Mouse (Mus musculus) hindbrain, embryonic 10.5 days (tissue): ENCODE measurements around the gene Gm49450. TPM values are rescaled to one million over a fixed set of nuclear protein-coding genes. Genes with fewer than 3 reads are reported as not detected.

Source experiments
- DNase-seq: peaks from one replicate; pipeline ENCODE4 v3.0.0-alpha.2; 2017; ENCODE audit warnings: low spot score
- H3K27ac ChIP-seq: fragments of 300-500 bp; sonication (generic); 2 replicates; pipeline ENCODE4 v1.5.1; 2016; ENCODE audit warnings: mild to moderate bottlenecking, moderate library complexity
- H3K27me3 ChIP-seq: fragments of 300-500 bp; sonication (generic); 2 replicates; pipeline ENCODE4 v1.6.1; 2016; ENCODE audit warnings: mild to moderate bottlenecking; ENCODE audit not compliant: poor library complexity, insufficient read depth, severe bottlenecking
- H3K36me3 ChIP-seq: fragments of 300-500 bp; sonication (generic); 2 replicates; pipeline ENCODE4 v1.6.1; 2016; ENCODE audit warnings: mild to moderate bottlenecking, moderate library complexity
- H3K4me1 ChIP-seq: fragments of 300-500 bp; sonication (generic); replicated peaks from 2 replicates; pipeline ENCODE4 v1.6.1; 2016; ENCODE audit warnings: mild to moderate bottlenecking
- H3K4me3 ChIP-seq: fragments of 300-500 bp; sonication (generic); 2 replicates; pipeline ENCODE4 v1.5.1; 2016; ENCODE audit warnings: mild to moderate bottlenecking, moderate library complexity
- H3K9me3 ChIP-seq: fragments of 300-500 bp; sonication (generic); 2 replicates; pipeline ENCODE4 v1.6.1; 2016; ENCODE audit warnings: mild to moderate bottlenecking, moderate library complexity
- WGBS: fragments of 180-500 bp; shearing (Covaris S2); methylation state at CpG from one replicate; pipeline ENCODE4 v1.1.7; 2016; 5-methylcytosine and 5-hydroxymethylcytosine counted together
- polyA plus RNA-seq: library from polyadenylated mRNA; unstranded; fragments of >200 nt; fragmentation: Nextera tagmentation; extraction: Ambion mirVana; gene quantifications from 2 replicates; pipeline ENCODE4 v1.2.1, GENCODE M21; 2016

Gene Gm49450
- polyA plus RNA-seq, 1 experiment from 2014 or later: not detected

- Histone ChIP-seq H3K27me3 (peaks cover 82% of the 10 kb centered on the region), H3K4me3 (peak overlapping the region; percentile 44), H3K9me3 (no peaks in the 10 kb centered on the region), H3K27ac (no peak overlapping the region), H3K4me1 (peaks cover 55% of the 10 kb centered on the region), H3K36me3 (peaks cover 5% of the 10 kb centered on the region; the same call in 1 of the 2 replicates)
- 1% methylated on average over 10 of the region's 10 CpGs for WGBS
- peak; percentile 17 for DNase-seq
These were observed 55.9 kb downstream of the Gm49450 start for GRCm38 (mm10) chr15:98897495-98897894.

GRCm38 (mm10) chr15:98895635-98896589 lies 57.4 kb downstream of the Gm49450 start:
- Histone ChIP-seq H3K27ac (peak overlapping the region; percentile 86), H3K4me3 (peak overlapping the region; percentile 58), H3K27me3 (peaks cover 98% of the 10 kb centered on the region), H3K4me1 (peaks cover 59% of the 10 kb centered on the region), H3K9me3 (no peaks in the 10 kb centered on the region), H3K36me3 (no peaks in the 10 kb centered on the region)
- under 1% methylated on average over 41 of the region's 41 CpGs for WGBS
- peak; percentile 78 for DNase-seq

GRCm38 (mm10) chr15:98894746-98895634 lies 58.4 kb downstream of the Gm49450 start:
- Histone ChIP-seq H3K4me1 (peaks cover 59% of the 10 kb centered on the region), H3K36me3 (no peaks in the 10 kb centered on the region), H3K27me3 (peaks cover 97% of the 10 kb centered on the region), H3K4me3 (peak overlapping the region; percentile 58), H3K9me3 (no peaks in the 10 kb centered on the region), H3K27ac (peak overlapping the region; percentile 86)
- DNase-seq: peak; percentile 49
- 2% methylated on average over 38 of the region's 38 CpGs for WGBS

- Histone ChIP-seq H3K9me3 (no peaks in the 10 kb centered on the region), H3K4me3 (peak within 1 kb of the TSS; percentile 58), H3K27me3 (peaks cover 88% of the 10 kb centered on the region), H3K36me3 (no peaks in the 10 kb centered on the region), H3K4me1 (peaks cover 59% of the 10 kb centered on the region), H3K27ac (peak within 1 kb of the TSS; percentile 86)
- DNase-seq: peak; percentile 60
- WGBS: under 1% methylated on average over 77 of the region's 77 CpGs
These were observed 59.2 kb downstream of the Gm49450 start, which contains the start of gene Rhebl1 for GRCm38 (mm10) chr15:98893940-98894745. Rhebl1 (minus strand) TSS chr15:98894540.

GRCm38 (mm10) chr15:98893036-98893435 lies 60.3 kb downstream of the Gm49450 start:
- DNase-seq: peak; percentile 8
- 38% methylated on average over 4 of the region's 4 CpGs for WGBS
- Histone ChIP-seq H3K36me3 (no peaks in the 10 kb centered on the region), H3K4me1 (peaks cover 53% of the 10 kb centered on the region), H3K9me3 (no peaks in the 10 kb centered on the region), H3K27me3 (peaks cover 85% of the 10 kb centered on the region), H3K4me3 (no peak overlapping the region; the same call in 1 of the 2 replicates), H3K27ac (no peak overlapping the region)

- no peak overlapping the region for H3K4me3 ChIP-seq
- no peaks in the 10 kb centered on the region for H3K36me3 ChIP-seq
- H3K27ac ChIP-seq: no peak overlapping the region
- peaks cover 75% of the 10 kb centered on the region for H3K27me3 ChIP-seq
- H3K9me3 ChIP-seq: no peaks in the 10 kb centered on the region
- peak; percentile 58 for DNase-seq
- peaks cover 44% of the 10 kb centered on the region for H3K4me1 ChIP-seq
- WGBS: 45% methylated on average over 6 of the region's 6 CpGs
These were observed 61.3 kb downstream of the Gm49450 start for GRCm38 (mm10) chr15:98891907-98892606.

- Histone ChIP-seq H3K4me3 (peak overlapping the region; percentile 32), H3K36me3 (no peaks in the 10 kb centered on the region), H3K27me3 (peaks cover 67% of the 10 kb centered on the region), H3K27ac (no peak overlapping the region), H3K4me1 (peaks cover 37% of the 10 kb centered on the region), H3K9me3 (no peaks in the 10 kb centered on the region)
- WGBS: 12% methylated on average over 19 of the region's 19 CpGs
- DNase-seq: peak; percentile 14
These were observed 62.1 kb downstream of the Gm49450 start for GRCm38 (mm10) chr15:98891198-98891742.

GRCm38 (mm10) chr15:98887526-98887925 lies 65.8 kb downstream of the Gm49450 start:
- Histone ChIP-seq H3K9me3 (no peaks in the 10 kb centered on the region), H3K36me3 (no peaks in the 10 kb centered on the region), H3K27me3 (peaks cover 29% of the 10 kb centered on the region), H3K4me1 (peaks cover 4% of the 10 kb centered on the region), H3K27ac (no peak overlapping the region), H3K4me3 (no peak overlapping the region)
- WGBS: 85% methylated on average over 7 of the region's 7 CpGs
- DNase-seq: no peak

- Histone ChIP-seq H3K36me3 (no peaks in the 10 kb centered on the region), H3K27ac (no peak overlapping the region), H3K27me3 (peaks cover 22% of the 10 kb centered on the region), H3K4me1 (peaks cover 9% of the 10 kb centered on the region), H3K4me3 (no peak overlapping the region), H3K9me3 (no peaks in the 10 kb centered on the region)
- DNase-seq: no peak
- 71% methylated on average over 8 of the region's 8 CpGs for WGBS
These were observed 66.5 kb downstream of the Gm49450 start for GRCm38 (mm10) chr15:98886667-98887387.

GRCm38 (mm10) chr15:98884106-98884505 lies 69.2 kb downstream of the Gm49450 start:
- Histone ChIP-seq H3K4me1 (peaks cover 25% of the 10 kb centered on the region), H3K9me3 (no peaks in the 10 kb centered on the region), H3K4me3 (no peak overlapping the region), H3K27ac (no peak overlapping the region), H3K27me3 (peaks cover 8% of the 10 kb centered on the region; the same call in 1 of the 2 replicates), H3K36me3 (no peaks in the 10 kb centered on the region)
- no peak for DNase-seq
- WGBS: 73% methylated on average over 1 of the region's 1 CpGs

- no peak for DNase-seq
- peaks cover 5% of the 10 kb centered on the region; the same call in 1 of the 2 replicates for H3K27me3 ChIP-seq
- no peak overlapping the region for H3K27ac ChIP-seq
- H3K4me1 ChIP-seq: peaks cover 25% of the 10 kb centered on the region
- H3K36me3 ChIP-seq: no peaks in the 10 kb centered on the region; the same call in 1 of the 2 replicates
- H3K4me3 ChIP-seq: no peak overlapping the region
- H3K9me3 ChIP-seq: no peaks in the 10 kb centered on the region
These were observed 69.7 kb downstream of the Gm49450 start for GRCm38 (mm10) chr15:98883661-98884060.
